Mouse (Mus musculus): ENCODE data around the gene Pld4. TPM values are rescaled to one million over a fixed set of nuclear protein-coding genes. Genes with fewer than 3 reads are reported as not detected.

Pld4 gene
- polyA plus RNA-seq, 1 experiment from 2014 or later, result 6.4 TPM

- 90% methylated on average over 14 of the region's 14 CpGs for WGBS
- H3K9ac ChIP-seq (replicated peaks), result no peak overlapping the region
- H3K27ac ChIP-seq, result no peak overlapping the region
- H3K9me3 ChIP-seq, result peaks cover 7% of the 10 kb centered on the region
- no peak overlapping the region for H3K4me2 ChIP-seq (replicated peaks)
- no peak overlapping the region for H3K4me3 ChIP-seq (replicated peaks)
- no peak for ATAC-seq
- no peaks in the 10 kb centered on the region for H3K36me3 ChIP-seq
- no peaks in the 10 kb centered on the region for H3K4me1 ChIP-seq (replicated peaks)
- H3K27me3 ChIP-seq, result no peaks in the 10 kb centered on the region
These were observed 11.9 kb downstream of the Pld4 start for GRCm38 (mm10) chr12:112772306-112772705.

GRCm38 (mm10) chr12:112773366-112773765, 12.9 kb downstream of the Pld4 start:
- Histone ChIP-seq H3K4me1 (replicated peaks) (no peaks in the 10 kb centered on the region), H3K27me3 (no peaks in the 10 kb centered on the region), H3K4me2 (replicated peaks) (no peak overlapping the region), H3K4me3 (replicated peaks) (no peak overlapping the region), H3K27ac (no peak overlapping the region), H3K9ac (replicated peaks) (no peak overlapping the region), H3K36me3 (no peaks in the 10 kb centered on the region), H3K9me3 (peaks cover 7% of the 10 kb centered on the region)
- ATAC-seq, result no peak
- 45% methylated on average over 9 of the region's 9 CpGs for WGBS

GRCm38 (mm10) chr12:112774026-112774425, 13.6 kb downstream of the Pld4 start:
- no peak overlapping the region for H3K9ac ChIP-seq (replicated peaks)
- no peaks in the 10 kb centered on the region for H3K4me1 ChIP-seq (replicated peaks)
- H3K4me2 ChIP-seq (replicated peaks), result no peak overlapping the region
- H3K27ac ChIP-seq, result no peak overlapping the region
- 89% methylated on average over 6 of the region's 6 CpGs for WGBS
- H3K9me3 ChIP-seq, result peaks cover 7% of the 10 kb centered on the region
- no peaks in the 10 kb centered on the region for H3K36me3 ChIP-seq
- H3K27me3 ChIP-seq, result no peaks in the 10 kb centered on the region
- H3K4me3 ChIP-seq (replicated peaks), result no peak overlapping the region
- no peak for ATAC-seq

GRCm38 (mm10) chr12:112774481-112774880, 14.0 kb downstream of the Pld4 start:
- no peak for ATAC-seq
- no peak overlapping the region for H3K4me2 ChIP-seq (replicated peaks)
- peaks cover 7% of the 10 kb centered on the region for H3K9me3 ChIP-seq
- no peaks in the 10 kb centered on the region for H3K27me3 ChIP-seq
- H3K4me3 ChIP-seq (replicated peaks), result no peak overlapping the region
- H3K36me3 ChIP-seq, result no peaks in the 10 kb centered on the region
- H3K4me1 ChIP-seq (replicated peaks), result no peaks in the 10 kb centered on the region
- WGBS, result 94% methylated on average over 10 of the region's 10 CpGs
- no peak overlapping the region for H3K27ac ChIP-seq
- no peak overlapping the region for H3K9ac ChIP-seq (replicated peaks)

GRCm38 (mm10) chr12:112791026-112791425, 30.6 kb downstream of the Pld4 start:
- Histone ChIP-seq H3K27me3 (no peaks in the 10 kb centered on the region), H3K27ac (no peak overlapping the region), H3K36me3 (no peaks in the 10 kb centered on the region), H3K4me1 (replicated peaks) (peaks cover 7% of the 10 kb centered on the region), H3K4me3 (replicated peaks) (no peak overlapping the region), H3K4me2 (replicated peaks) (no peak overlapping the region), H3K9me3 (no peaks in the 10 kb centered on the region), H3K9ac (replicated peaks) (no peak overlapping the region)
- WGBS, result 85% methylated on average over 8 of the region's 8 CpGs
- no peak for ATAC-seq

- ATAC-seq, result no peak
- Histone ChIP-seq H3K27ac (no peak overlapping the region), H3K27me3 (no peaks in the 10 kb centered on the region), H3K4me3 (replicated peaks) (no peak overlapping the region), H3K4me1 (replicated peaks) (peaks cover 9% of the 10 kb centered on the region), H3K36me3 (no peaks in the 10 kb centered on the region), H3K9ac (replicated peaks) (no peak overlapping the region), H3K9me3 (no peaks in the 10 kb centered on the region), H3K4me2 (replicated peaks) (no peak overlapping the region)
- WGBS, result 74% methylated on average over 13 of the region's 13 CpGs
These were observed 33.3 kb downstream of the Pld4 start for GRCm38 (mm10) chr12:112793601-112794355.

- Histone ChIP-seq H3K4me2 (replicated peaks) (no peak overlapping the region), H3K9me3 (no peaks in the 10 kb centered on the region), H3K36me3 (no peaks in the 10 kb centered on the region), H3K27ac (no peak overlapping the region), H3K4me3 (replicated peaks) (no peak overlapping the region), H3K9ac (replicated peaks) (no peak overlapping the region), H3K4me1 (replicated peaks) (peaks cover 9% of the 10 kb centered on the region), H3K27me3 (no peaks in the 10 kb centered on the region)
- WGBS, result 28% methylated on average over 7 of the region's 7 CpGs
- no peak for ATAC-seq
These were observed 33.9 kb downstream of the Pld4 start for GRCm38 (mm10) chr12:112794356-112794816.

- peaks cover 9% of the 10 kb centered on the region for H3K4me1 ChIP-seq (replicated peaks)
These were observed 34.5 kb downstream of the Pld4 start for GRCm38 (mm10) chr12:112794998-112795397.

GRCm38 (mm10) chr12:112795466-112796104, 35.1 kb downstream of the Pld4 start:
- Histone ChIP-seq H3K36me3 (no peaks in the 10 kb centered on the region), H3K27ac (no peak overlapping the region), H3K9me3 (no peaks in the 10 kb centered on the region), H3K9ac (replicated peaks) (no peak overlapping the region), H3K4me3 (replicated peaks) (no peak overlapping the region), H3K4me2 (replicated peaks) (no peak overlapping the region), H3K4me1 (replicated peaks) (peaks cover 9% of the 10 kb centered on the region), H3K27me3 (peaks cover 9% of the 10 kb centered on the region)
- ATAC-seq, result no peak
- 77% methylated on average over 18 of the region's 18 CpGs for WGBS

More at GRCm38 (mm10) chr12:112794998-112795397, 34.5 kb downstream of the Pld4 start:
- no peaks in the 10 kb centered on the region for H3K9me3 ChIP-seq
- ATAC-seq, result no peak
- H3K4me2 ChIP-seq (replicated peaks), result no peak overlapping the region
- H3K27me3 ChIP-seq, result 0 out of 2 replicates have a peak, but pooled peaks cover 4% of the 10 kb centered on the region
- H3K4me3 ChIP-seq (replicated peaks), result no peak overlapping the region
- no peaks in the 10 kb centered on the region for H3K36me3 ChIP-seq
- no peak overlapping the region for H3K27ac ChIP-seq
- WGBS, result 95% methylated on average over 5 of the region's 5 CpGs
- no peak overlapping the region for H3K9ac ChIP-seq (replicated peaks)

GRCm38 (mm10) chr12:112796551-112797510, 36.4 kb downstream of the Pld4 start:
- H3K9me3 ChIP-seq, result no peaks in the 10 kb centered on the region
- H3K27me3 ChIP-seq, result peaks cover 21% of the 10 kb centered on the region
- WGBS, result 58% methylated on average over 16 of the region's 17 CpGs

GRCm38 (mm10) chr12:112797672-112798331, 37.3 kb downstream of the Pld4 start:
- Histone ChIP-seq H3K4me1 (replicated peaks) (peaks cover 19% of the 10 kb centered on the region), H3K27me3 (peaks cover 31% of the 10 kb centered on the region), H3K4me3 (replicated peaks) (no peak overlapping the region), H3K36me3 (no peaks in the 10 kb centered on the region), H3K9ac (replicated peaks) (no peak overlapping the region), H3K4me2 (replicated peaks) (no peak overlapping the region), H3K27ac (no peak overlapping the region), H3K9me3 (no peaks in the 10 kb centered on the region)
- ATAC-seq, result no peak
- 63% methylated on average over 15 of the region's 15 CpGs for WGBS

More at GRCm38 (mm10) chr12:112796551-112797510, 36.4 kb downstream of the Pld4 start:
- no peak overlapping the region for H3K27ac ChIP-seq
- H3K36me3 ChIP-seq, result no peaks in the 10 kb centered on the region
- no peak overlapping the region for H3K4me2 ChIP-seq (replicated peaks)
- ATAC-seq, result no peak
- no peak overlapping the region for H3K9ac ChIP-seq (replicated peaks)
- peaks cover 13% of the 10 kb centered on the region for H3K4me1 ChIP-seq (replicated peaks)
- H3K4me3 ChIP-seq (replicated peaks), result no peak overlapping the region
